In the genomic region with DNA sequence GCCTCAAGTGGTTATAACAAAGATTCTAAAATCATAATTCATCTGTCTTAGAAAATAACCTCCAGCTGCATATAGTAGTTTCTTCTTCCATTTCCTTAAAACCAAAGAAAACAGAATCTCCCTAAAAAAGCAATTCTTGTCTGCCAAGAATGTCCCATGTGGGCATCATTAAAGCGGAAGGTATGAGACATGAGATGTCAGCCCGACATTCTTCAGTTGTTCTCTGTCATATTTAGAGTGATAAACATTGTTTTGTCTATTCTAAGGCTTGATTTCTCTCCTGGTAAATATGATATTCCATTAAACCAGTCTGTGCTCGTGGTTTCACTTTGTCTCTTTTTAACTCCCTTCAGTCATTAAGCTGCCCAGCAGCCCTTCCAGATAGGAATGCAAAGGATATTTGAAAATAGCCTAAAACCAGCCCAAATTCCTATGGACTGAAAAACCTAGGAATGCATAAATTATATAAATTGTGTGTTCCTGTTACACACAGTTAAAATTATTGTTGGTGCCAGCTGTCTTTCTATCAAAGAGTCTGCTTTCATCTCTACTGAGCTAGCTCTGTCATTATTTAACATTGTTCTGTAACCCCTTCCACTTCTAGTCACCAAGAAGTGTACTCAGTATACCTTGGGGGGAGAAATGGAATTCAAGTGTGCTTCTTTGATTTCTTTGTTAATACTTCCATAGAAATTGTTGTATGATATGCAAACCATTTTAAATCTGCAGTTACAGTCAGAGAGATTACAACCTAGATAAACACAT, we compare ENCODE assay signal across 29 mouse cellular contexts.
DNase-seq lines count a peak whose midpoint lies in the region; ATAC-seq and TF ChIP-seq lines count a peak whose summit lies in the region.
"Had no signal": no experiment of that assay in that cellular context is flagged by ENCODE, and none has a peak within 500 bp of the region (broad histone marks: within the 10 kb centered on the region; RNA-seq: fewer than 3 reads in every experiment).

No protein-coding gene starts in this region.

- no peak for TF ChIP-seq POLR2A in myocyte (IDR thresholded peaks at IDR 0.05; ENCODE audit: insufficient read length, low read depth)

- H3ac ChIP-seq in myocyte (ENCODE audit: control insufficient read depth, insufficient read length): no peak overlapping the region

- no peaks in the 10 kb centered on the region for H3K9me3 ChIP-seq in lung, embryonic 14.5 days (ENCODE audit: low read depth, low read length)
- no peaks in the 10 kb centered on the region for H3K9me3 ChIP-seq in embryonic facial prominence, embryonic 13.5 days
- H3K9me3 ChIP-seq: forebrain, embryonic 12.5 days; heart, embryonic 10.5 days; heart, embryonic 15.5 days; kidney, embryonic 15.5 days; limb, embryonic 12.5 days; midbrain, embryonic 13.5 days; neural tube, embryonic 15.5 days had no signal

- H3K4me3 ChIP-seq in lung, embryonic 14.5 days (ENCODE audit: low read depth, low read length): no peak overlapping the region
- no peak overlapping the region for H3K4me3 ChIP-seq in embryonic facial prominence, embryonic 13.5 days
- no peak overlapping the region for H3K4me3 ChIP-seq in myocyte
- H3K4me3 ChIP-seq: forebrain, embryonic 12.5 days; heart, embryonic 10.5 days; heart, embryonic 15.5 days; kidney, embryonic 15.5 days; limb, embryonic 12.5 days; midbrain, embryonic 13.5 days; neural tube, embryonic 15.5 days had no signal

- no peaks in the 10 kb centered on the region for H3K79me2 ChIP-seq in myocyte (ENCODE audit: control insufficient read depth, insufficient read depth)

- 43% methylated on average over 3 of the region's 3 CpGs for WGBS in lung, embryonic 14.5 days
- WGBS in embryonic facial prominence, embryonic 13.5 days: 16% methylated on average over 3 of the region's 3 CpGs

- DNase-seq in lung, embryonic 14.5 days: peak; percentile 37
- DNase-seq in lung, postnatal 14 days: no peak
- DNase-seq in Muller cell, postnatal 12 days (ENCODE audit: inconsistent ontology term): peak; percentile 2
- no peak for DNase-seq in adrenal gland, adult 2 months
- no peak for DNase-seq in cerebellum, postnatal 14 days
- DNase-seq: adrenal gland, postnatal 14 days; B cell, adult 2 months; cerebellum, adult 11-12 months; cerebellum, adult 9-11 months; gastrocnemius, postnatal 25 days; heart, adult 11 months; kidney, adult 18-20 months; kidney, postnatal 25 days; lung, postnatal 36 days; spleen, adult 18-20 months; thymus, postnatal 4 days had no signal

- no peaks in the 10 kb centered on the region for H3K36me3 ChIP-seq in lung, embryonic 14.5 days (ENCODE audit: insufficient read depth)
- no peaks in the 10 kb centered on the region for H3K36me3 ChIP-seq in embryonic facial prominence, embryonic 13.5 days
- H3K36me3 ChIP-seq in myocyte (ENCODE audit: control insufficient read depth, insufficient read depth): no peaks in the 10 kb centered on the region
- H3K36me3 ChIP-seq: forebrain, embryonic 12.5 days; heart, embryonic 10.5 days; heart, embryonic 15.5 days; kidney, embryonic 15.5 days; limb, embryonic 12.5 days; midbrain, embryonic 13.5 days; neural tube, embryonic 15.5 days had no signal

- peak overlapping the region; percentile 75 for H3K27ac ChIP-seq in lung, embryonic 14.5 days (ENCODE audit: low read depth)
- 0 out of 2 replicates have a peak overlapping the region, but pooled peaks have one; percentile 1 for H3K27ac ChIP-seq in embryonic facial prominence, embryonic 13.5 days
- H3K27ac ChIP-seq: forebrain, embryonic 12.5 days; heart, embryonic 10.5 days; heart, embryonic 15.5 days; kidney, embryonic 15.5 days; limb, embryonic 12.5 days; midbrain, embryonic 13.5 days; neural tube, embryonic 15.5 days had no signal

- H3K27me3 ChIP-seq in lung, embryonic 14.5 days (ENCODE audit: insufficient read depth, low read length): no peaks in the 10 kb centered on the region
- no peaks in the 10 kb centered on the region for H3K27me3 ChIP-seq in embryonic facial prominence, embryonic 13.5 days
- H3K27me3 ChIP-seq in myocyte (ENCODE audit: control insufficient read depth, insufficient read depth, insufficient read length): no peaks in the 10 kb centered on the region
- H3K27me3 ChIP-seq: CH12.LX; heart, embryonic 15.5 days; kidney, embryonic 15.5 days; limb, embryonic 12.5 days; midbrain, embryonic 13.5 days; neural tube, embryonic 15.5 days; Patski had no signal

- 0 out of 2 replicates have a peak overlapping the region, but pooled peaks have one; percentile 0 for H3K4me2 ChIP-seq in lung, embryonic 14.5 days
- peak overlapping the region; percentile 24; the same call in 1 of the 2 replicates for H3K4me2 ChIP-seq in embryonic facial prominence, embryonic 13.5 days
- peak overlapping the region; percentile 74 for H3K4me2 ChIP-seq in myocyte (ENCODE audit: low read depth)
- H3K4me2 ChIP-seq: forebrain, embryonic 12.5 days; heart, embryonic 15.5 days; kidney, embryonic 15.5 days; limb, embryonic 12.5 days; liver, embryonic 11.5 days; midbrain, embryonic 13.5 days; neural tube, embryonic 15.5 days had no signal

- ATAC-seq in lung, embryonic 14.5 days (ENCODE audit: insufficient read depth): peak; percentile 74; the same call in 1 of the 2 replicates
- ATAC-seq in embryonic facial prominence, embryonic 13.5 days (ENCODE audit: insufficient number of reproducible peaks, insufficient read depth, low FRiP score, low TSS enrichment, low read depth): no peak
- ATAC-seq: hindbrain, embryonic 16.5 days; midbrain, embryonic 13.5 days; Patski had no signal

- TF ChIP-seq CTCF in lung, embryonic 14.5 days (IDR thresholded peaks at IDR 0.05; ENCODE audit: low read depth): no peak

- peaks cover 6% of the 10 kb centered on the region; the same call in 1 of the 2 replicates for H3K4me1 ChIP-seq in lung, embryonic 14.5 days (ENCODE audit: insufficient read depth)
- peaks cover 23% of the 10 kb centered on the region for H3K4me1 ChIP-seq in embryonic facial prominence, embryonic 13.5 days
- H3K4me1 ChIP-seq: forebrain, embryonic 12.5 days; heart, embryonic 10.5 days; heart, embryonic 15.5 days; kidney, embryonic 15.5 days; limb, embryonic 12.5 days; midbrain, embryonic 13.5 days; neural tube, embryonic 15.5 days had no signal

- H3K9ac ChIP-seq in lung, embryonic 14.5 days: no peak overlapping the region
- H3K9ac ChIP-seq in embryonic facial prominence, embryonic 13.5 days: no peak overlapping the region
- H3K9ac ChIP-seq: forebrain, embryonic 12.5 days; heart, embryonic 15.5 days; kidney, embryonic 15.5 days; limb, embryonic 12.5 days; midbrain, embryonic 13.5 days; neural tube, embryonic 15.5 days had no signal

TF ChIP-seq in myocyte, 11 proteins besides CTCF, POLR2A, EP300 and RAD21:
- no peak for TF ChIP-seq TCF12 (IDR thresholded peaks at IDR 0.05; ENCODE audit: insufficient read depth, poor library complexity, severe bottlenecking)
- no peak for TF ChIP-seq MAX (IDR thresholded peaks at IDR 0.05; ENCODE audit: low read depth)
- TF ChIP-seq MYOG (IDR thresholded peaks at IDR 0.05; ENCODE audit: control insufficient read depth in 1 of 3, insufficient read depth in 1 of 3, insufficient read length in 2 of 3, low read depth in 2 of 3): no peak
- no peak for TF ChIP-seq REST (IDR thresholded peaks at IDR 0.05; ENCODE audit: insufficient read depth, insufficient read length)
- TF ChIP-seq POLR2AphosphoS2 (IDR thresholded peaks at IDR 0.05; ENCODE audit: insufficient read length, low read depth): no peak
- no peak for TF ChIP-seq CEBPB (IDR thresholded peaks at IDR 0.05; ENCODE audit: insufficient read depth, poor library complexity, severe bottlenecking)
- no peak for TF ChIP-seq E2F4 (IDR thresholded peaks at IDR 0.05; ENCODE audit: insufficient read depth)
- TF ChIP-seq MYOD1 (IDR thresholded peaks at IDR 0.05; ENCODE audit: control insufficient read depth in 1 of 3, insufficient read length in 2 of 3, low read depth in 2 of 3): no peak
- TF ChIP-seq SRF (IDR thresholded peaks at IDR 0.05; ENCODE audit: control insufficient read depth, insufficient read length, low read depth): no peak
- TF ChIP-seq TCF3 (IDR thresholded peaks at IDR 0.05; ENCODE audit: insufficient read length, low read depth): no peak
- no peak for TF ChIP-seq USF1 (IDR thresholded peaks at IDR 0.05; ENCODE audit: low read depth)

Comparison
In these comparisons a context has a peak if more than half of its experiments do, and no peak if none do; other contexts are left out.
1. DNase-seq: peak in lung, embryonic 14.5 days (single experiment) and Muller cell, postnatal 12 days (single experiment); none in lung, postnatal 14 days (single experiment), adrenal gland, adult 2 months (single experiment) and cerebellum, postnatal 14 days (0 of 2).
2. H3K4me2 ChIP-seq: peak in every context shown above with its lines; median percentile 74 in myocyte; 24 in embryonic facial prominence, embryonic 13.5 days; 0 in lung, embryonic 14.5 days.